Comparison of ENCODE assay signal across 13 mouse cellular contexts in genomic region chr17:81150730-81151129, GRCm38 (mm10).
A peak's percentile ranks its signal among the peaks of the same experiment; 100 is the strongest.
DNase-seq lines count a peak whose midpoint lies in the region; TF ChIP-seq lines count a peak whose summit lies in the region.
"Had no signal": no experiment of that assay in that cellular context is flagged by ENCODE, and none has a peak within 500 bp of the region (broad histone marks: within the 10 kb centered on the region; RNA-seq: fewer than 3 reads in every experiment).

No protein-coding gene starts in this region.

- TF ChIP-seq CTCF in layer of hippocampus, adult 2 months (conservative IDR thresholded peaks at IDR 0.05): no peak

- H3K4me3 ChIP-seq in layer of hippocampus, adult 2 months: no peak overlapping the region
- H3K4me3 ChIP-seq: limb, embryonic 10.5 days; liver, embryonic 15.5 days; midbrain, embryonic 12.5 days had no signal

- peak; percentile 28 to 29 for DNase-seq in left cerebral cortex, adult 18-20 months (ENCODE audit: low spot score in 2 of 2)
- DNase-seq in left cerebral cortex, adult 11 months (ENCODE audit: low spot score): no peak
- DNase-seq in layer of hippocampus, adult 2 months (ENCODE audit: low spot score in 2 of 2): peak; percentile 25 to 63
- peak; percentile 31 to 66 for DNase-seq in left cerebral cortex, postnatal 25 days (ENCODE audit: low spot score in 2 of 2)
- peak; percentile 47 for DNase-seq in telencephalon, adult 2 months (ENCODE audit: low read depth, low spot score)
- no peak for DNase-seq in yolk sac, embryonic 10.5 days (ENCODE audit: low spot score)
- DNase-seq in gastrocnemius, postnatal 25 days: no peak
- DNase-seq: cerebellum, adult 8-10 months; heart, postnatal 4 days had no signal

- no peak overlapping the region for H3K27ac ChIP-seq in layer of hippocampus, adult 2 months
- H3K27ac ChIP-seq: kidney, postnatal 0 days; limb, embryonic 10.5 days; liver, embryonic 15.5 days; midbrain, embryonic 12.5 days had no signal

- intact Hi-C loops in left cerebral cortex, postnatal 25 days (cut with DNase I): no loop called here

Comparison
In these comparisons a context has a peak if more than half of its experiments do, and no peak if none do; other contexts are left out.
1. DNase-seq: peak in left cerebral cortex, adult 18-20 months (2 of 2), layer of hippocampus, adult 2 months (2 of 2), left cerebral cortex, postnatal 25 days (2 of 2) and telencephalon, adult 2 months (single experiment); none in left cerebral cortex, adult 11 months (single experiment), yolk sac, embryonic 10.5 days (single experiment) and gastrocnemius, postnatal 25 days (single experiment).